Mouse (Mus musculus) E14TG2a.4 (cell line): ENCODE data around the gene Plcxd3.

Experiments
- CTCF ChIP-seq: conservative IDR thresholded peaks from 2 replicates; pipeline ENCODE4 v1.5.1; 2014; ENCODE audit warnings: low read length
- NANOG ChIP-seq: IDR thresholded peaks from 2 replicates; pipeline ENCODE4 v1.6.1; 2014; ENCODE audit warnings: borderline replicate concordance, low read length, mixed read lengths

DNA sequence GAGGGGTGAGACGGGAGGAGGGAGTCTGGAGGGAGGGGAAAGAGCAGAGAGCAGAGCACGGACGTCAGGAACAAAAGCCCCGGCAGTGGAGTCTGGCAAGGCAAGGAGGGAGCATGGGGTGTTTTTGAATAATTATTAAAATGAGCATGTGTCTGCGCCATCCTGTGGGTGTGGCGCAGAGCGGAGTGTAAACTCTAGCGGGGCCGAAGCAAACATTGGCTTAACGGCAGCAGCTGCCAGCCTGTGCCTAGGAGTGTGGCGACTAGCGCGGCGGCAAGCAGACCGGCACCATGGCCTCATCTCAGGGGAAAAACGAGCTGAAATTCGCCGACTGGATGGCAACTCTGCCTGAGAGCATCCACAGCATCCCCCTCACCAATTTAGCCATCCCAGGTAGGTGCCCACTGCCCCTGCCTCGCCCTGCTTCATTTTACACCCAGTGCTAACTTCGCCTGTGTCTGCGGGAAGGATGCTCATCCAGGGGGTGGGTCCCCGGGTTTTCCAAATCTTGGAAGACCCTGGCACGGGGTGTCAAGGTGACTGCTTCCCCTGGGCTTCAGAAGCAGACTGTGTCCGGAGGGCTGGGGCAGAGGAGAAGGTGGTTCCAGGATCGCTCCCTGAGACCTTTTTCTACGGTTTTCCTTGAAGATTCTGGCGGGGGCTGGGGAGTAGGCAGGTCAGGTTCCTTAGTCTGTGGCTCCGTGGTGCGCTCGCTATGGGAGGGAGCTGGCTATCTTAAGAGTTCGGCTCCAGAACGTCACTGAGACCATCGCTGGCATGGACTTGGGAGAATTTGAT lies at the start of gene Plcxd3:
- no peak for TF ChIP-seq CTCF
- no peak for TF ChIP-seq NANOG
